22 mouse cellular contexts compared by ENCODE assay signal in genomic region chr8:125220608-125221007, GRCm38 (mm10).
DNase-seq lines count a peak whose midpoint lies in the region; ATAC-seq and TF ChIP-seq lines count a peak whose summit lies in the region.
"Had no signal": no experiment of that assay in that cellular context is flagged by ENCODE, and none has a peak within 500 bp of the region (broad histone marks: within the 10 kb centered on the region; RNA-seq: fewer than 3 reads in every experiment).

No protein-coding gene starts in this region.

- H3K9ac ChIP-seq in heart, embryonic 12.5 days: no peak overlapping the region
- H3K9ac ChIP-seq: hindbrain, embryonic 14.5 days had no signal

- H3K36me3 ChIP-seq in heart, embryonic 12.5 days: no peaks in the 10 kb centered on the region
- H3K36me3 ChIP-seq: embryonic facial prominence, embryonic 10.5 days had no signal

- no peaks in the 10 kb centered on the region for H3K27me3 ChIP-seq in heart, embryonic 12.5 days (replicated peaks)

- no peak for ATAC-seq in heart, embryonic 12.5 days (ENCODE audit: insufficient number of reproducible peaks, low FRiP score)
- ATAC-seq: CD4-positive, CD25-positive, alpha-beta regulatory T cell, adult 4 months; forebrain, embryonic 16.5 days; inflammation-experienced regulatory T-cells, adult 6 months had no signal

- WGBS in heart, embryonic 12.5 days: 53% methylated on average over 5 of the region's 5 CpGs

- no peaks in the 10 kb centered on the region for H3K9me3 ChIP-seq in heart, embryonic 12.5 days (replicated peaks)
- H3K9me3 ChIP-seq: embryonic facial prominence, embryonic 10.5 days had no signal

- intact Hi-C loops in left cerebral cortex, adult 2 months (cut with DNase I): no loop called here
- intact Hi-C loops in left cerebral cortex, postnatal 14 days (cut with DNase I): no loop called here

- H3K27ac ChIP-seq in heart, embryonic 12.5 days (ENCODE audit: poor library complexity, severe bottlenecking): peak overlapping the region; percentile 32
- H3K27ac ChIP-seq in left cerebral cortex, adult 2 months: peak overlapping the region; percentile 40
- H3K27ac ChIP-seq: hindbrain, embryonic 14.5 days had no signal

- no peak overlapping the region for H3K4me3 ChIP-seq in heart, embryonic 12.5 days
- H3K4me3 ChIP-seq in left cerebral cortex, adult 2 months: no peak overlapping the region
- H3K4me3 ChIP-seq: embryonic facial prominence, embryonic 10.5 days had no signal

- no peak overlapping the region for H3K4me2 ChIP-seq in heart, embryonic 12.5 days
- H3K4me2 ChIP-seq: hindbrain, embryonic 14.5 days had no signal

- peak; percentile 25 for DNase-seq in adrenal gland, postnatal 14 days
- DNase-seq in adrenal gland, adult 18-20 months (ENCODE audit: low spot score in 2 of 2): no peak
- DNase-seq in heart, adult 18-20 months: no peak
- DNase-seq in left cerebral cortex, adult 2 months (ENCODE audit: extremely low spot score in 1 of 2, low spot score in 2 of 2): no peak
- no peak for DNase-seq in left cerebral cortex, postnatal 14 days (ENCODE audit: low spot score in 2 of 2)
- DNase-seq in adrenal gland, postnatal 36 days: peak; percentile 35 to 42
- no peak for DNase-seq in ovary, adult 18-20 months (ENCODE audit: low spot score)
- DNase-seq: cerebellum, adult 11-12 months; cerebellum, postnatal 10 days; heart, postnatal 4 days; kidney, adult 18-20 months; kidney, postnatal 4 days; lung, postnatal 14 days; midbrain, embryonic 14.5 days; retina, postnatal 1 day; thymus, adult 2 months had no signal

- no peak for TF ChIP-seq CTCF in left cerebral cortex, adult 2 months (IDR thresholded peaks at IDR 0.05)

- H3K4me1 ChIP-seq in heart, embryonic 12.5 days (replicated peaks): peaks cover 56% of the 10 kb centered on the region

Comparison
In these comparisons a context has a peak if more than half of its experiments do, and no peak if none do; other contexts are left out.
1. DNase-seq: peak in adrenal gland, postnatal 14 days (single experiment) and adrenal gland, postnatal 36 days (2 of 2); none in adrenal gland, adult 18-20 months (0 of 2), heart, adult 18-20 months (0 of 2), left cerebral cortex, adult 2 months (0 of 2), left cerebral cortex, postnatal 14 days (0 of 2) and ovary, adult 18-20 months (single experiment).